Mouse (Mus musculus) stomach, embryonic 14.5 days (tissue): ENCODE measurements around the gene Rab30. TPM values are rescaled to one million over a fixed set of nuclear protein-coding genes. Genes with fewer than 3 reads are reported as not detected.

Experiments used
- ATAC-seq: fragments of 200-750 bp; cut with Nextera tagmentation; 2 replicates; pipeline ENCODE4 v1.8.0; 2017; ENCODE audit warnings: low read depth, moderate TSS enrichment; ENCODE audit not compliant: insufficient number of reproducible peaks, insufficient read depth, low FRiP score
- H3K27ac ChIP-seq: fragments of 300-500 bp; sonication (generic); 2 replicates; pipeline ENCODE4 v1.5.1; 2014; ENCODE audit warnings: mild to moderate bottlenecking, low read length, moderate library complexity, mixed read lengths
- H3K27me3 ChIP-seq: fragments of 300-500 bp; sonication (generic); 2 replicates; pipeline ENCODE4 v1.6.1; 2014; ENCODE audit warnings: low read length, control low read depth, mixed read lengths; ENCODE audit not compliant: control insufficient read depth, insufficient read depth
- H3K36me3 ChIP-seq: fragments of 300-500 bp; sonication (generic); 2 replicates; pipeline ENCODE4 v1.6.1; 2014; ENCODE audit warnings: mild to moderate bottlenecking, control low read depth, low read length, moderate library complexity, mixed read lengths; ENCODE audit not compliant: control insufficient read depth, insufficient read depth
- H3K4me1 ChIP-seq: fragments of 300-500 bp; sonication (generic); 2 replicates; pipeline ENCODE4 v1.6.1; 2014; ENCODE audit warnings: low read length, control low read depth, mixed read lengths; ENCODE audit not compliant: control insufficient read depth, insufficient read depth
- H3K4me2 ChIP-seq: fragments of 300-500 bp; sonication (generic); replicated peaks from 2 replicates; pipeline ENCODE4 v1.6.1; 2014; ENCODE audit warnings: low read depth, low read length, control low read depth
- H3K4me3 ChIP-seq: fragments of 300-500 bp; sonication (generic); 2 replicates; pipeline ENCODE4 v1.5.1; 2014; ENCODE audit warnings: low read depth, low read length, control low read depth
- H3K9ac ChIP-seq: fragments of 300-500 bp; sonication (generic); replicated peaks from 2 replicates; pipeline ENCODE4 v1.6.1; 2014; ENCODE audit warnings: low read depth, mild to moderate bottlenecking, control low read depth, low read length, moderate library complexity, mixed read lengths
- H3K9me3 ChIP-seq: fragments of 300-500 bp; sonication (generic); 2 replicates; pipeline ENCODE4 v1.6.1; 2016; ENCODE audit warnings: low read depth, low read length, control low read depth; ENCODE audit not compliant: control insufficient read depth
- WGBS: fragments of 180-500 bp; shearing (Covaris S2); extraction: QIAGEN DNeasy Blood & Tissue Kit; methylation state at CpG from one replicate; pipeline ENCODE4 v1.1.7; 2014; 5-methylcytosine and 5-hydroxymethylcytosine counted together
- polyA plus RNA-seq: library from polyadenylated mRNA; unstranded; fragments of >200 nt; fragmentation: Nextera tagmentation; extraction: Ambion mirVana; gene quantifications from 2 replicates; pipeline ENCODE4 v1.2.1, GENCODE M21; 2014

The Rab30 gene
- polyA plus RNA-seq, 1 experiment from 2014 or later: 31.8 TPM

GRCm38 (mm10) chr7:92876538-92876937, 135.1 kb downstream of the Rab30 start:
- H3K36me3 ChIP-seq: no peaks in the 10 kb centered on the region; the same call in 1 of the 2 replicates
- H3K9ac ChIP-seq: 0 out of 2 replicates have a peak overlapping the region, but pooled peaks have one; percentile 8
- no peaks in the 10 kb centered on the region for H3K9me3 ChIP-seq
- H3K27me3 ChIP-seq: no peaks in the 10 kb centered on the region
- 32% methylated on average over 7 of the region's 7 CpGs for WGBS
- H3K4me2 ChIP-seq: peak overlapping the region; percentile 76
- H3K4me3 ChIP-seq: peak overlapping the region; percentile 55
- H3K4me1 ChIP-seq: peaks cover 12% of the 10 kb centered on the region
- no peak for ATAC-seq
- peak overlapping the region; percentile 59; the same call in 1 of the 2 replicates for H3K27ac ChIP-seq

- Histone ChIP-seq H3K27ac (no peak overlapping the region), H3K36me3 (no peaks in the 10 kb centered on the region; the same call in 1 of the 2 replicates), H3K4me1 (peaks cover 6% of the 10 kb centered on the region; the same call in 1 of the 2 replicates), H3K9me3 (no peaks in the 10 kb centered on the region), H3K27me3 (no peaks in the 10 kb centered on the region), H3K4me2 (no peak overlapping the region), H3K4me3 (no peak overlapping the region), H3K9ac (no peak overlapping the region)
- ATAC-seq: no peak
- 80% methylated on average over 7 of the region's 7 CpGs for WGBS
Measured at GRCm38 (mm10) chr7:92878575-92879285, 137.3 kb downstream of the Rab30 start.

- H3K36me3 ChIP-seq: no peaks in the 10 kb centered on the region; the same call in 1 of the 2 replicates
- no peak overlapping the region for H3K4me2 ChIP-seq
- no peaks in the 10 kb centered on the region for H3K27me3 ChIP-seq
- H3K9me3 ChIP-seq: no peaks in the 10 kb centered on the region
- H3K27ac ChIP-seq: no peak overlapping the region
- H3K4me3 ChIP-seq: no peak overlapping the region
- no peak for ATAC-seq
- 88% methylated on average over 9 of the region's 9 CpGs for WGBS
- no peaks in the 10 kb centered on the region for H3K4me1 ChIP-seq
- H3K9ac ChIP-seq: no peak overlapping the region
Measured at GRCm38 (mm10) chr7:92883850-92884716, 142.7 kb downstream of the Rab30 start.

DNA sequence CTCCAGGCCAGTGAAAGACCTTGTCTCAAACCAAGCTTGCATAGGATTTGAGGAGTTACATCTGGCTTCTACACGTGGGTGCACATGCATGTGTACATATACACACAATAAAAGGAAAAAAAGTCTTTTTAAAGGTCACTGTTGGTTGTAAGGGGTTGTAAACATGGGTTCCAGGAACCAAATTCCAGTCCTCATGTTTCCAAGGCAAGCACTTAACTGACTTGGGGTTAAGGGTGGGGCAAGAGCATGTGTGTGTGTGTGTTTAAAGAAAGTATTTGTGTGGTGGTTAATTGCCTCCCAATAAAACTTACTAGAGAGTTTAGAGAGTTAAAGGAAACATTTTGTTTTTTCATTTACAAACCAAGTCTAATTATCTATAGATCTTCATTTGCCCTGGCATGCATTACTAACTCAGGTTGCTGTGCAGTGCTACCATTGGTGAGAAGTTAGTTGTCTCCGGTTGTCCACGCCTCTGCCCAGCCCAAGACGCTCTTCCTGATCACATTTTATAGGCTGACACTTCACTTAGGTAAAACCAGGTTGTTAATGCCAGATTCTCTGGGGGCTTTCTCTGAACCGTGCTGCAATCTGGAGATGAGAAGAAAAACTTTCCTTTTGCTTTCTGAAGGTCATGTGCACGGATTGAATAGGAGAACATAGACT, 143.7 kb downstream of the Rab30 start:
- ATAC-seq: no peak
- no peak overlapping the region for H3K27ac ChIP-seq
- 79% methylated on average over 6 of the region's 6 CpGs for WGBS

GRCm38 (mm10) chr7:92886801-92887200, 145.4 kb downstream of the Rab30 start:
- no peaks in the 10 kb centered on the region for H3K9me3 ChIP-seq
- no peaks in the 10 kb centered on the region for H3K4me1 ChIP-seq
- H3K9ac ChIP-seq: no peak overlapping the region
- no peaks in the 10 kb centered on the region for H3K36me3 ChIP-seq
- H3K27me3 ChIP-seq: no peaks in the 10 kb centered on the region
- no peak overlapping the region for H3K4me3 ChIP-seq
- no peak for ATAC-seq
- no peak overlapping the region for H3K4me2 ChIP-seq
- H3K27ac ChIP-seq: no peak overlapping the region
- WGBS: 80% methylated on average over 7 of the region's 7 CpGs

More for the DNA sequence above, 143.7 kb downstream of the Rab30 start:
- H3K9ac ChIP-seq: no peak overlapping the region
- no peaks in the 10 kb centered on the region for H3K9me3 ChIP-seq
- H3K4me3 ChIP-seq: no peak overlapping the region
- no peaks in the 10 kb centered on the region for H3K27me3 ChIP-seq
- no peaks in the 10 kb centered on the region; the same call in 1 of the 2 replicates for H3K36me3 ChIP-seq
- no peak overlapping the region for H3K4me2 ChIP-seq
- no peaks in the 10 kb centered on the region for H3K4me1 ChIP-seq

GRCm38 (mm10) chr7:92887230-92887629, 145.8 kb downstream of the Rab30 start:
- no peaks in the 10 kb centered on the region for H3K27me3 ChIP-seq
- no peaks in the 10 kb centered on the region for H3K4me1 ChIP-seq
- H3K9me3 ChIP-seq: 0 out of 2 replicates have a peak, but pooled peaks cover 2% of the 10 kb centered on the region
- no peak overlapping the region for H3K4me3 ChIP-seq
- WGBS: 88% methylated on average over 5 of the region's 5 CpGs
- H3K36me3 ChIP-seq: no peaks in the 10 kb centered on the region
- ATAC-seq: no peak
- no peak overlapping the region for H3K4me2 ChIP-seq
- H3K9ac ChIP-seq: no peak overlapping the region
- H3K27ac ChIP-seq: no peak overlapping the region

GRCm38 (mm10) chr7:92890211-92890610, 148.8 kb downstream of the Rab30 start:
- ATAC-seq: no peak
- no peaks in the 10 kb centered on the region for H3K36me3 ChIP-seq
- no peaks in the 10 kb centered on the region for H3K4me1 ChIP-seq
- H3K9ac ChIP-seq: no peak overlapping the region
- no peak overlapping the region for H3K4me3 ChIP-seq
- WGBS: 50% methylated on average over 1 of the region's 1 CpGs
- H3K4me2 ChIP-seq: no peak overlapping the region
- H3K9me3 ChIP-seq: 0 out of 2 replicates have a peak, but pooled peaks cover 4% of the 10 kb centered on the region
- no peak overlapping the region for H3K27ac ChIP-seq
- H3K27me3 ChIP-seq: no peaks in the 10 kb centered on the region

DNA sequence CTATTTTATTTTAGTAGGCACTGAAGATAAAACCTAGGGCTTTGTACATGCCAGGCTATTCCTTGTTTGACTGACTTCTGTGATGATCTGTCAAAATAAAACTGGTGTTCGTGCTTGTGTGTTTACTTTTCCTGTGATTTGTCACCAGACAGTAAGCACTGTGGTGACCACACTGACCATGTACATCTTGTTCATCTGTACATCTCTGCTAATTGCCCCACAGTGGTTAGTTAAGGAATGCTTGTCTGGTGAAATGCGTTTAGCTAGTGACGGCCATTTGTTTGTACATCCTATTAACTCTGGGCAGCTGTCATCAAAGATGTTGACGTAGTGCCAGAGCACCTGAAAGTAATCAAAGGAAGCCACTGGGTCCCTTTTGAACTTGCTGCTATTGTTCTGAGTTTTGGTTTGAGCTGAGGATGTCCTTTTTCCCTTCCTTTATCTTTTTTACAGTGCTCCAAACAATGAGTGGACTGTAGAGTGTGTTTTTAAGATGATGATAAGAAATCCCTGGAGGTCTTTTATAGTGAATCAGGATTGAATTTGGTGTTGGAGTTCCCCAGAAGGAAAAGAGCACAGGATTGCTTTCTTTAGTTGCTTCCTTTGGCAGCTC, 149.3 kb downstream of the Rab30 start:
- no peaks in the 10 kb centered on the region for H3K27me3 ChIP-seq
- no peaks in the 10 kb centered on the region for H3K36me3 ChIP-seq
- no peak overlapping the region for H3K4me3 ChIP-seq
- no peak overlapping the region for H3K9ac ChIP-seq
- 18% methylated on average over 4 of the region's 4 CpGs for WGBS
- H3K9me3 ChIP-seq: 0 out of 2 replicates have a peak, but pooled peaks cover 4% of the 10 kb centered on the region
- no peaks in the 10 kb centered on the region for H3K4me1 ChIP-seq
- H3K27ac ChIP-seq: no peak overlapping the region
- ATAC-seq: no peak
- no peak overlapping the region for H3K4me2 ChIP-seq
